Mouse (Mus musculus): ENCODE measurements around the gene Ssh1. TPM values are rescaled to one million over a fixed set of nuclear protein-coding genes. Genes with fewer than 3 reads are reported as not detected.

Gene Ssh1
- total and polyA plus RNA-seq, 3 experiments, result 3.0 to 8.2 (median 8.1) TPM

DNA sequence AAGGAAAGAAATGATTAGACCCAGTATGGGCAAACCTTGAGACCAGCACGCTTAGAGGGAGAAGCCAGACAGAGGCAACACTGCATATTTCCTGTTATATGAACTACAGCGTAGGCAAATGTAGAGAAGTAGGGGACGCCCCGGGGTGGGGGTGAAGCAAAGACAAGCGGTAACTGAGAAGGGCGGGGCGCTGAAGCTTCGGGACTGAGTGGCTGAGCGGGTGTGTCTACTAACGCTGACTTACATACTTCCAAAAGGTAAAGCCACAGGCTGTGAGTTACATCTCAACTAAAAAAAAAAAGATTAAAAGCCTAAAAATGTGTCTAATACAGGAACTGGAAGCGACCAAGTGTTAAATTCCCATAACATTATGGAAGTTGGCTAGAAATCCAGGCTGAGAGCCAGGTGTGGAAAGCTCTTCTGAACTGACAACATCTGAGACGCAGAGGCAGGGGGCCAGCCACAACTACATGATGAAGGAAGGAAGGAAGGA, 1.3 kb downstream of the Ssh1 start:
- DNase-seq (ENCODE audit: extremely low read depth), result peak; percentile 95
- TF ChIP-seq CTCF (conservative IDR thresholded peaks at IDR 0.05 in 1 of 2, IDR thresholded peaks at IDR 0.05 in 1 of 2; ENCODE audit: low read depth in 2 of 2, low read length in 2 of 2) (no peak), POLR2A (IDR thresholded peaks at IDR 0.05; ENCODE audit: low read depth, low read length) (peak; percentile 74), SIN3A (IDR thresholded peaks at IDR 0.05; ENCODE audit: low read length) (peak; percentile 84), MAZ (IDR thresholded peaks at IDR 0.05; ENCODE audit: low read depth, low read length) (peak; percentile 96), MYC (IDR thresholded peaks at IDR 0.05; ENCODE audit: low read depth, low read length) (0 out of 2 replicates have a peak, but pooled peaks have one; percentile 18), HCFC1 (IDR thresholded peaks at IDR 0.05; ENCODE audit: low read depth, low read length) (peak; percentile 36), BHLHE40 (IDR thresholded peaks at IDR 0.05; ENCODE audit: low read depth, low read length) (peak; percentile 55; the same call in 1 of the 2 replicates), NRF1 (IDR thresholded peaks at IDR 0.05; ENCODE audit: low read depth, low read length) (0 out of 2 replicates have a peak, but pooled peaks have one; percentile 24), EP300 (IDR thresholded peaks at IDR 0.05; ENCODE audit: low read length) (peak; percentile 60; the same call in 1 of the 2 replicates), POLR2AphosphoS2 (IDR thresholded peaks at IDR 0.05; ENCODE audit: low read depth, low read length) (no peak), RAD21 (IDR thresholded peaks at IDR 0.05; ENCODE audit: low read depth, low read length) (no peak; the same call in 1 of the 2 replicates), MEF2A (IDR thresholded peaks at IDR 0.05; ENCODE audit: borderline replicate concordance, low read depth, low read length) (0 out of 2 replicates have a peak, but pooled peaks have one; percentile 32), JUN (IDR thresholded peaks at IDR 0.05; ENCODE audit: insufficient read depth, low read depth, low read length) (no peak), PAX5 (IDR thresholded peaks at IDR 0.05; ENCODE audit: low read length) (no peak), NELFE (IDR thresholded peaks at IDR 0.05; ENCODE audit: low read depth, low read length) (0 out of 2 replicates have a peak, but pooled peaks have one; percentile 46), ETS1 (conservative IDR thresholded peaks at IDR 0.05; ENCODE audit: low read depth, low read length) (peak; percentile 48; the same call in 1 of the 2 replicates), TBP (conservative IDR thresholded peaks at IDR 0.05; ENCODE audit: low read depth, low read length) (peak; percentile 90), E2F4 (IDR thresholded peaks at IDR 0.05; ENCODE audit: insufficient replicate concordance, low read depth, low read length) (peak; percentile 24; the same call in 1 of the 2 replicates), KAT2A (IDR thresholded peaks at IDR 0.05; ENCODE audit: insufficient replicate concordance, low read length) (no peak), IRF4 (IDR thresholded peaks at IDR 0.05; ENCODE audit: low read depth, low read length) (peak; percentile 63; the same call in 1 of the 2 replicates), ZNF384 (IDR thresholded peaks at IDR 0.05; ENCODE audit: low read depth, low read length) (0 out of 2 replicates have a peak, but pooled peaks have one; percentile 7), ZMIZ1 (IDR thresholded peaks at IDR 0.05; ENCODE audit: low read depth, low read length) (no peak), GABPA (IDR thresholded peaks at IDR 0.05; ENCODE audit: insufficient replicate concordance, low read depth, low read length) (no peak), ZC3H11A (IDR thresholded peaks at IDR 0.05; ENCODE audit: low read depth, low read length) (no peak), RCOR1 (conservative IDR thresholded peaks at IDR 0.05; ENCODE audit: low read depth, low read length) (no peak), CHD2 (IDR thresholded peaks at IDR 0.05; ENCODE audit: low read length) (peak; percentile 79; the same call in 1 of the 2 replicates), MXI1 (IDR thresholded peaks at IDR 0.05; ENCODE audit: low read depth, low read length) (peak; percentile 45; the same call in 1 of the 2 replicates), TCF12 (IDR thresholded peaks at IDR 0.05; ENCODE audit: low read depth, low read length) (peak; percentile 40; the same call in 1 of the 2 replicates), ELF1 (IDR thresholded peaks at IDR 0.05; ENCODE audit: low read depth, low read length) (peak; percentile 67), CHD1 (IDR thresholded peaks at IDR 0.05; ENCODE audit: low read depth, low read length) (no peak)
- H3K9ac ChIP-seq (ENCODE audit: insufficient read depth, low read depth), result peak overlapping the region; percentile 90
- H3K4me2 ChIP-seq (ENCODE audit: insufficient read depth, low read depth, poor library complexity, severe bottlenecking), result peak overlapping the region; percentile 79
- peak overlapping the region; percentile 71 to 91 (median 82) for H3K4me3 ChIP-seq (replicated peaks in 1 of 3; ENCODE audit: low read depth in 2 of 3, low read length in 2 of 3, poor library complexity in 1 of 3)
- in situ Hi-C loops (cut with MboI; ENCODE audit: low pct_ligation_motif_present, low pct_unique_long_range_greater_than_20kb, low sequenced_read_pairs) (no loop called here), dilution Hi-C loops (cut with MboI; ENCODE audit: extremely low pct_ligation_motif_present, extremely low pct_unique_long_range_greater_than_20kb, low sequenced_read_pairs) (no loop called here)
- H3K27ac ChIP-seq (ENCODE audit: insufficient read depth, low read depth), result peak overlapping the region; percentile 88
- H3K27me3 ChIP-seq (replicated peaks), result no peaks in the 10 kb centered on the region
- peaks cover 8 to 35% of the 10 kb centered on the region in 2 experiments for H3K36me3 ChIP-seq (replicated peaks in 1 of 2; ENCODE audit: control insufficient read depth in 1 of 2, insufficient read depth in 1 of 2, low read length in 1 of 2)
- peaks cover 2% of the 10 kb centered on the region for H3K9me3 ChIP-seq (replicated peaks; ENCODE audit: low read length)
- peaks cover 11% of the 10 kb centered on the region for H3K79me2 ChIP-seq (replicated peaks; ENCODE audit: control insufficient read depth, extremely low read depth, insufficient read depth, poor library complexity, severe bottlenecking)
- H3K4me1 ChIP-seq (ENCODE audit: control insufficient read depth in 1 of 2, insufficient read depth in 2 of 2), result peaks cover 7 to 40% of the 10 kb centered on the region in 2 experiments

Data from CH12.LX (cell line).